Mouse (Mus musculus) ES-Bruce4 (cell line): Measurements from ENCODE around the gene Pkdcc. TPM values are rescaled to one million over a fixed set of nuclear protein-coding genes. Genes with fewer than 3 reads are reported as not detected.

Source experiments
- H3K27ac ChIP-seq: 2 replicates; pipeline ENCODE4 v1.5.1; 2012; ENCODE audit warnings: low read length, inconsistent platforms; ENCODE audit not compliant: insufficient read depth
- H3K27me3 ChIP-seq: 2 replicates; pipeline ENCODE4 v1.6.1; 2012; ENCODE audit warnings: mild to moderate bottlenecking, low read length, inconsistent platforms; ENCODE audit not compliant: control insufficient read depth, poor library complexity, insufficient read depth, severe bottlenecking
- H3K36me3 ChIP-seq: 2 replicates; pipeline ENCODE4 v1.6.1; 2012; ENCODE audit warnings: inconsistent platforms, mild to moderate bottlenecking, low read length, moderate library complexity; ENCODE audit not compliant: control insufficient read depth, poor library complexity, insufficient read depth, severe bottlenecking
- H3K4me1 ChIP-seq: one replicate; pipeline ENCODE4 v1.8.1; 2011; ENCODE audit warnings: low read length; ENCODE audit not compliant: control insufficient read depth, insufficient read depth
- H3K4me3 ChIP-seq: 2 replicates; pipeline ENCODE4 v1.5.1; 2011; ENCODE audit warnings: low read depth, mild to moderate bottlenecking, low read length
- H3K9ac ChIP-seq: 2 replicates; pipeline ENCODE4 v1.6.1; 2012; ENCODE audit warnings: low read depth, mild to moderate bottlenecking, inconsistent platforms; ENCODE audit not compliant: poor library complexity, severe bottlenecking
- H3K9me3 ChIP-seq: replicated peaks from 2 replicates; pipeline ENCODE4 v1.6.1; 2012; ENCODE audit warnings: mild to moderate bottlenecking, low read length, inconsistent platforms; ENCODE audit not compliant: control insufficient read depth, poor library complexity, insufficient read depth, severe bottlenecking
- CTCF ChIP-seq: IDR thresholded peaks from one replicate; pipeline ENCODE4 v1.8.1; 2011; ENCODE audit warnings: low read depth, low read length
- EP300 ChIP-seq: IDR thresholded peaks from 2 replicates; pipeline ENCODE4 v1.6.1; 2011; ENCODE audit warnings: low read depth, low read length; ENCODE audit not compliant: insufficient read depth
- POLR2A ChIP-seq: IDR thresholded peaks from one replicate; pipeline ENCODE4 v1.8.1; 2011; ENCODE audit warnings: low read length; ENCODE audit not compliant: insufficient read depth
- polyA plus RNA-seq: library from polyadenylated mRNA; stranded (reverse); fragments of >200 nt; gene quantifications from 2 replicates; pipeline ENCODE4 v1.2.4, GENCODE M21; 2011; ENCODE audit warnings: low read depth; ENCODE audit not compliant: missing spikeins, insufficient read depth, insufficient read length

Gene Pkdcc
- polyA plus RNA-seq, 1 experiment = 12.3 TPM

- Histone ChIP-seq H3K27ac (no peak overlapping the region), H3K9ac (no peak overlapping the region), H3K27me3 (no peaks in the 10 kb centered on the region; the same call in 1 of the 2 replicates), H3K36me3 (no peaks in the 10 kb centered on the region), H3K4me1 (no peaks in the 10 kb centered on the region), H3K9me3 (no peaks in the 10 kb centered on the region), H3K4me3 (no peak overlapping the region)
- peak; percentile 42 for TF ChIP-seq CTCF
- no peak for TF ChIP-seq EP300
These were observed 56.4 kb downstream of the Pkdcc start for GRCm38 (mm10) chr17:83271509-83271908.

GRCm38 (mm10) chr17:83272641-83273040 lies 57.5 kb downstream of the Pkdcc start:
- Histone ChIP-seq H3K9ac (no peak overlapping the region), H3K9me3 (no peaks in the 10 kb centered on the region), H3K27me3 (no peaks in the 10 kb centered on the region; the same call in 1 of the 2 replicates), H3K4me1 (no peaks in the 10 kb centered on the region), H3K27ac (no peak overlapping the region), H3K36me3 (no peaks in the 10 kb centered on the region), H3K4me3 (no peak overlapping the region)
- no peak for TF ChIP-seq POLR2A
- TF ChIP-seq EP300 = no peak
- TF ChIP-seq CTCF = no peak

GRCm38 (mm10) chr17:83273636-83274035 lies 58.5 kb downstream of the Pkdcc start:
- TF ChIP-seq POLR2A (no peak), CTCF (no peak), EP300 (no peak)
- Histone ChIP-seq H3K27ac (no peak overlapping the region), H3K4me1 (peaks cover 1% of the 10 kb centered on the region), H3K4me3 (no peak overlapping the region), H3K9me3 (no peaks in the 10 kb centered on the region), H3K36me3 (no peaks in the 10 kb centered on the region), H3K9ac (no peak overlapping the region), H3K27me3 (no peaks in the 10 kb centered on the region)

- Histone ChIP-seq H3K9ac (no peak overlapping the region), H3K27ac (no peak overlapping the region), H3K36me3 (no peaks in the 10 kb centered on the region), H3K4me1 (peaks cover 1% of the 10 kb centered on the region), H3K9me3 (no peaks in the 10 kb centered on the region), H3K27me3 (no peaks in the 10 kb centered on the region), H3K4me3 (no peak overlapping the region)
- TF ChIP-seq EP300 = no peak
- no peak for TF ChIP-seq POLR2A
- TF ChIP-seq CTCF = no peak
These were observed 59.0 kb downstream of the Pkdcc start for GRCm38 (mm10) chr17:83274101-83274500.

Other genes starting within 250 kb of the Pkdcc start
- 100 and 114 TPM in 2 replicates for gene Eml4, start 135.6 kb downstream of the Pkdcc start, polyA plus RNA-seq